1 mouse cellular context compared by ENCODE assay signal in the genomic region with DNA sequence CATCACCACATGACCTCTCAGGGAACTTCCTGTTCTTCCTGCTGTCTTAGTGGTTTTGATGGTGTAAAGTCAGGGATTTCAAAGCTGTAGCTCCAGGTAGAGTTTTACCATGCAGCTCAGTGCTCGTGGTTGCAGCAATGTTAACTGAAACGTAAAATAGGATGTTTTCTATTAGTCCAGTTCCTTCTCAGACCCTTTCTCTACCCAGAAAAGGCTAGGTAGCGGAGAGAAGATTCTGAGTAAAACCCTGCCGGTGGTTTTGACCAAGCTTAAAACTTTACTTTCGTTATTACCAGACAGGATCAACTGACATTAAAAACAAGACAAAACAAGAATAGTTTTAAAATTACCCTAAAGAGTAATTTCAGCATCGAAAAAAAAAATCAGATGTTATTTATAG.
TF ChIP-seq lines count a peak whose summit lies in the region.

No protein-coding gene starts in this region.

TF ChIP-seq in CH12.LX, 34 proteins besides CTCF, POLR2A, EP300 and RAD21 (continued from another document):
- TF ChIP-seq ZC3H11A (IDR thresholded peaks at IDR 0.05; ENCODE audit: low read depth, low read length) (no peak), NRF1 (IDR thresholded peaks at IDR 0.05; ENCODE audit: low read depth, low read length) (no peak), HCFC1 (IDR thresholded peaks at IDR 0.05; ENCODE audit: low read depth, low read length) (no peak; the same call in 1 of the 2 replicates), ZMIZ1 (IDR thresholded peaks at IDR 0.05; ENCODE audit: low read depth, low read length) (no peak), TBP (conservative IDR thresholded peaks at IDR 0.05; ENCODE audit: low read depth, low read length) (no peak), ZKSCAN1 (IDR thresholded peaks at IDR 0.05; ENCODE audit: borderline replicate concordance, low read depth, low read length) (no peak), ZNF384 (IDR thresholded peaks at IDR 0.05; ENCODE audit: low read depth, low read length) (peak; percentile 82), USF2 (conservative IDR thresholded peaks at IDR 0.05; ENCODE audit: low read depth, low read length) (no peak), POLR2AphosphoS2 (IDR thresholded peaks at IDR 0.05; ENCODE audit: low read depth, low read length) (no peak), CHD2 (IDR thresholded peaks at IDR 0.05; ENCODE audit: low read length) (peak; percentile 36; the same call in 1 of the 2 replicates), ETS1 (conservative IDR thresholded peaks at IDR 0.05; ENCODE audit: low read depth, low read length) (peak; percentile 83; the same call in 1 of the 2 replicates), SIN3A (IDR thresholded peaks at IDR 0.05; ENCODE audit: low read length) (peak; percentile 81), MAFK (IDR thresholded peaks at IDR 0.05; ENCODE audit: insufficient replicate concordance, low read length) (peak; percentile 83; the same call in 1 of the 2 replicates), ELF1 (IDR thresholded peaks at IDR 0.05; ENCODE audit: low read depth, low read length) (no peak), KAT2A (IDR thresholded peaks at IDR 0.05; ENCODE audit: insufficient replicate concordance, low read length) (no peak), MXI1 (IDR thresholded peaks at IDR 0.05; ENCODE audit: low read depth, low read length) (no peak), SMC3 (IDR thresholded peaks at IDR 0.05; ENCODE audit: low read depth, low read length) (no peak), UBTF (IDR thresholded peaks at IDR 0.05; ENCODE audit: low read depth, low read length) (no peak), USF1 (IDR thresholded peaks at IDR 0.05; ENCODE audit: low read depth, low read length) (no peak), PAX5 (IDR thresholded peaks at IDR 0.05; ENCODE audit: low read length) (no peak), MAX (IDR thresholded peaks at IDR 0.05; ENCODE audit: low read length) (no peak), MAZ (IDR thresholded peaks at IDR 0.05; ENCODE audit: low read depth, low read length) (no peak), IRF4 (IDR thresholded peaks at IDR 0.05; ENCODE audit: low read depth, low read length) (peak; percentile 98), JUND (conservative IDR thresholded peaks at IDR 0.05; ENCODE audit: low read depth, low read length) (peak; percentile 93), BHLHE40 (IDR thresholded peaks at IDR 0.05; ENCODE audit: low read depth, low read length) (peak; percentile 79), MEF2A (IDR thresholded peaks at IDR 0.05; ENCODE audit: borderline replicate concordance, low read depth, low read length) (peak; percentile 95), MYC (IDR thresholded peaks at IDR 0.05; ENCODE audit: low read depth, low read length) (peak; percentile 81)
TF ChIP-seq in CH12.LX: peak in this region for 14.
